Mouse (Mus musculus) heart, postnatal 0 days (tissue): Measurements from ENCODE around the gene Tmbim6. TPM values are rescaled to one million over a fixed set of nuclear protein-coding genes. Genes with fewer than 3 reads are reported as not detected.
A peak's percentile ranks its signal among the peaks of the same experiment; 100 is the strongest.

ENCODE experiments used
- ATAC-seq: fragments of 200-750 bp; cut with Nextera tagmentation; 2 replicates; pipeline ENCODE4 v1.8.0; 2017; ENCODE audit warnings: low read depth, moderate number of reproducible peaks, moderate library complexity; ENCODE audit not compliant: insufficient read depth
- DNase-seq: peaks from one replicate; pipeline ENCODE4 v3.0.0-alpha.2; 2016; ENCODE audit warnings: low spot score
- H3K27ac ChIP-seq: fragments of 300-500 bp; sonication (generic); 2 replicates; pipeline ENCODE4 v1.5.1; 2014; ENCODE audit warnings: low read depth, mild to moderate bottlenecking
- H3K27me3 ChIP-seq: fragments of 300-500 bp; sonication (generic); 2 replicates; pipeline ENCODE4 v1.6.1; 2014; ENCODE audit warnings: low read length, mixed read lengths; ENCODE audit not compliant: control insufficient read depth, insufficient read depth
- H3K36me3 ChIP-seq: fragments of 300-500 bp; sonication (generic); replicated peaks from 2 replicates; pipeline ENCODE4 v1.6.1; 2014; ENCODE audit warnings: low read length, mixed read lengths; ENCODE audit not compliant: control insufficient read depth, insufficient read depth
- H3K4me1 ChIP-seq: fragments of 300-500 bp; sonication (generic); 2 replicates; pipeline ENCODE4 v1.6.1; 2014; ENCODE audit warnings: antibody characterized with exemption; ENCODE audit not compliant: control insufficient read depth, insufficient read depth
- H3K4me2 ChIP-seq: fragments of 300-500 bp; sonication (generic); 2 replicates; pipeline ENCODE4 v1.6.1; 2014; ENCODE audit warnings: low read depth, mild to moderate bottlenecking, low read length, moderate library complexity
- H3K4me3 ChIP-seq: fragments of 300-500 bp; sonication (generic); 2 replicates; pipeline ENCODE4 v1.5.1; 2014; ENCODE audit warnings: low read depth, low read length
- H3K9ac ChIP-seq: fragments of 300-500 bp; sonication (generic); replicated peaks from 2 replicates; pipeline ENCODE4 v1.6.1; 2014; ENCODE audit warnings: low read depth, low read length, mixed read lengths
- H3K9me3 ChIP-seq: fragments of 300-500 bp; sonication (generic); replicated peaks from 2 replicates; pipeline ENCODE4 v1.6.1; 2016; ENCODE audit warnings: low read length; ENCODE audit not compliant: control insufficient read depth
- CTCF ChIP-seq: IDR thresholded peaks from 2 replicates; pipeline ENCODE4 v1.5.1; 2016; ENCODE audit warnings: antibody characterized with exemption, control low read depth, low read depth
- EP300 ChIP-seq: IDR thresholded peaks from 2 replicates; pipeline ENCODE4 v1.6.1; 2016; ENCODE audit warnings: antibody characterized with exemption, low read depth
- WGBS: fragments of 180-500 bp; shearing (Covaris S2); extraction: QIAGEN DNeasy Blood & Tissue Kit; methylation state at CpG from one replicate; pipeline ENCODE4 v1.1.7; 2014; 5-methylcytosine and 5-hydroxymethylcytosine counted together
- polyA plus RNA-seq: library from polyadenylated mRNA; unstranded; fragments of >200 nt; fragmentation: Nextera tagmentation; extraction: Ambion mirVana; gene quantifications from 2 replicates; pipeline ENCODE4 v1.2.1, GENCODE M21; 2015
- total RNA-seq: library from RNA; depleted of rRNA; stranded (reverse); fragments of >200 nt; gene quantifications from 2 replicates; pipeline ENCODE4 v1.2.3, GENCODE M21; 2014; ENCODE audit warnings: low replicate concordance; rRNA removed

Tmbim6 gene
- 190 and 225 TPM in 2 replicates for total RNA-seq
- 188 and 200 TPM in 2 replicates for polyA plus RNA-seq

DNA sequence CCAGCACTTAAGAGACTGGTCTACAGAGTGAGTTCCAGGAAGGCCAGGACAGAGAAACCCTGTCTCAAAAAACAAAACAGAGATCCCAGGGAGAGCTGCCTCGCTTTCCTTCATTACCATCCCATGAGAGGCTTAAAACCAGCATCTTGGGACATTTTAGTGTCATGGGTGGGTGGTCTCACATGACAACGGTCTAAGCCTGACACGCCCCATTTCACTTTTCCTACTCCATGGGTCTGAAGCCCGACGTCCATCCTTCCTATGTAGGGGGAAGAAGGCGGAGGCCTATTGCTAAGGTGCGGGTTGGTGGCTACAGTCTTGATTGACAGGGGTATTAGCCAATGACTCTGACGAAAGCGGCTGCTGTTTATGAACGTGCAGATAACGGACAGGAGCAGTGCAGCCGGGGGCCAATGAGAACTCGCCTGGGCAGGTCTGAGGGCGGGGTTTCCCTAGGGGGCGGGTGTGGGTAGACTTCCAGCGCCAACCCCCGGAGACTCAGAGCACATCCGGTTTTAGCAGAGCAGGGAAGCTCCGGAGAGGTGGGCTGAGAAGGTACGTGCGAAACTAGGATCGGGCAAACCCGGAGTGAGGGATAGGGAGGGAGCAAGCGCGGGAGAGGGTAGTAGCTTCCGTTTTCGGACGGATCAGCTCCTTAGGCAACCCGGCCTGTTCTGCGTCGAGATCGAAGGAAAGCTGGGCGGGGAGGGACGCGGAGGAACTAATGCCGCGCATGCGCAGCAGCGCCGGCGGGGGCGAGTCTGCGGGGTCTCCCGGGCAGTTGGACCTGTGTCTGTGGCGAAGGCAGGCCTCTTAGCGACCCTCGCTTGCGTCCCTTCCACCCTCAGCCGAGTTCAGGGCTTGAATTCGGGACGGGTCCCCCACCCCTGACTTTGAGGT is at the start of gene Tmbim6:
Gene Tmbim6 (plus strand): TSS at position 397 of the 900 bp plus-strand sequence.
- Histone ChIP-seq H3K4me1 (peaks cover 30% of the 10 kb centered on the region), H3K4me3 (peak within 1 kb of the TSS; percentile 83), H3K9me3 (no peaks in the 10 kb centered on the region), H3K9ac (peak within 1 kb of the TSS; percentile 94), H3K27ac (peak within 1 kb of the TSS; percentile 93), H3K4me2 (peak within 1 kb of the TSS; percentile 84), H3K36me3 (no peaks in the 10 kb centered on the region), H3K27me3 (no peaks in the 10 kb centered on the region)
- under 1% methylated on average over 51 of the region's 51 CpGs for WGBS
- DNase-seq (peak; percentile 100), ATAC-seq (peak; percentile 98)
- TF ChIP-seq CTCF (no peak), EP300 (no peak)

DNA sequence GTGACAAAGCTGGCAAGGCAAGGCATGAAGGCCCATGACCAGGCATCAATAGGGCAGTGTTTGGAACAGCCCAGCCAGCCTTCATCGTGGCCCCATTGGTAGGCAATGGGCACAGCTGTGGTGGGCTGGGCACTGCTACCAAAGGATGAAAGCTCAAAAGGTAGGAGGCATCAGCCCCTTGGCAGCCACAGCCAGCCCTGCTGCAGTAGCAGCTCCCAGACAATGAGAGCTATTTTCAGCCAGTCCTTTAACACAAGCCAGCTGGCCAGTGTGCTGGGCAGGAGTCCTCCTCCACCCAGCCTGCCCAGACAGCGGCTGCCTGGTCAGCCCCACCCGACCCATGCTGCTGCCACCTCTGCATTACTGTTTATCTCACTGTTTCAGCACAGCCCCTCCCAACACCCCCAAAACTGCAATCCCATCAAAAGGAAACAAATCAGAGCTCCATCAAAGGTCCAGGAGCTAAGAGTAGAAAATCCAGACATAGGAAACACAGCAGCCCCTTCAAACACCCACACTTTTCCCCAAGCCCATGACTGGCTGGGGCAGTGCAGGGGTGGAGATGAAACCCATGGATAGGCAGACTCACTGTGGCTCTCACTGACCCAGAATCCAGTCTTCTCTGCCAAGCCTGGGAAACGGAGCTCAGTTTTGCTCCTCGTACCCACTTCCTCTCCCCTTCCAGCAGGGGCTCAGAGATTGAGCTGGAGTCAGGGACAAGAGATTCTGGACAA is 49.1 kb upstream of the Tmbim6 start:
- no peak; the same call in 1 of the 2 replicates for TF ChIP-seq CTCF
- peaks cover 70% of the 10 kb centered on the region for H3K4me1 ChIP-seq
- peak overlapping the region; percentile 38 for H3K4me2 ChIP-seq
- 15% methylated on average over 5 of the region's 5 CpGs for WGBS
- H3K9me3 ChIP-seq: no peaks in the 10 kb centered on the region
- DNase-seq: peak; percentile 77
- H3K36me3 ChIP-seq: no peaks in the 10 kb centered on the region
- H3K27me3 ChIP-seq: no peaks in the 10 kb centered on the region
- H3K9ac ChIP-seq: peak overlapping the region; percentile 31; the same call in 1 of the 2 replicates
- peak; percentile 89 for ATAC-seq
- H3K4me3 ChIP-seq: no peak overlapping the region
- peak overlapping the region; percentile 86 for H3K27ac ChIP-seq

DNA sequence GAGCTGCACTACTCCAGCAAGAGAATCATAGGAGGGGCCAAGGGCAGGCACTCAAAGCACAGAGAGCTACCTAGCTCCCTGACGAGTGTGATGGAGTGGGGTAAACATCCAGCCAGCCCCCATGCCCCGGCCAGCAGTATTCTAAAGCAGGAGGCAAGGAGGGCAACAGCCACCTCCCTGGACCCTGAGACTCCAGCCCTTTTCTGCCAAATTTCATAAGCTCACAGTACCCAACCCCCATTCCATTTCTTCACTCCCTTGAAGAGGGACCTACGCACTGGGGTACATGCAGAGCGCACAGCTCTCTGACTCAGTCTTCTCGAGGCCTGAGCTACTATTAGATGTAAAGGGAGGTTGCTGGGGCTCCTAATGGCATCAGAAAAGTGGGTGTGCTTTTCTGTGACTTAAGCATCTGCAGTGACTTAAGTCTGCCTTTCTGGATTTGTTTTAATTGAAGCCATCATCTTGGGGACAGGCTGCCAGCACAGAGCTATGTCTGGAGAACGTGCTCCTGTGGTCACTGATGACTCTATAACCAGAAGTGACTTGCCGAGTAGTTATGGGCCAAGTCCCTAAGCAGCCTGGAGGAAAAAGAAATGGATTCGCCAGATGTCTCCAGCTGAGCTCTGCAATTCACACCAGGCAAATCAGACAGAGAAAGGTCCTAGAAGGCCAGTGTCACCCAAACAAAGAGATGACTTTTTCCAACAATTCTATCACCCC is 48.4 kb upstream of the Tmbim6 start:
- 46% methylated on average over 8 of the region's 8 CpGs for WGBS
- no peaks in the 10 kb centered on the region for H3K9me3 ChIP-seq
- no peak for DNase-seq

DNA sequence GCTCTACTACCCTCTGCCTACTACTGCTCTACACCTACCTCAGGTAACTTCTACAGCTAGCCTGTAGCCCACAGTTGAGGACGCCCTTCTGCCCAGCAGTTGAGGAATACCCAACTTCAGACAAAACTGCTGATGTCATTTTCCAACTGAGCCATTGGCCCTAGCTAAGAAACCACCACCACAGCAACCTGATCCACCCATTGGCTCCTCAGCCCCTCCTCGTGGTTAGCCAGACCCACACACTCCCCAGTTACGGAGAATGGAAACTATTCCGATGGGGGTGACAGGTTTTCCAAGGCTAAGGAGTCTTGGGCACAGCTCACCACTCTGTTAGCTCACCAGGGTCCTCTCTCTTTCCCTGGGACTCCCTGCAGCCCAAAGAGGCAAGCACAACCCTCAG is 47.7 kb upstream of the Tmbim6 start:
- Histone ChIP-seq H3K4me1 (peaks cover 62% of the 10 kb centered on the region), H3K4me2 (no peak overlapping the region), H3K27ac (peak overlapping the region; percentile 86), H3K4me3 (no peak overlapping the region), H3K9me3 (no peaks in the 10 kb centered on the region), H3K9ac (no peak overlapping the region), H3K27me3 (no peaks in the 10 kb centered on the region), H3K36me3 (no peaks in the 10 kb centered on the region)
- 67% methylated on average over 4 of the region's 4 CpGs for WGBS
- no peak for DNase-seq
- ATAC-seq: no peak
- TF ChIP-seq CTCF: peak; percentile 5; the same call in 1 of the 2 replicates
- TF ChIP-seq EP300: no peak

More for the DNA sequence above, 48.4 kb upstream of the Tmbim6 start:
- Histone ChIP-seq H3K36me3 (no peaks in the 10 kb centered on the region), H3K9ac (peak overlapping the region; percentile 31; the same call in 1 of the 2 replicates), H3K4me3 (no peak overlapping the region), H3K4me1 (peaks cover 69% of the 10 kb centered on the region), H3K27ac (peak overlapping the region; percentile 86), H3K4me2 (peak overlapping the region; percentile 38), H3K27me3 (no peaks in the 10 kb centered on the region)
- 0 out of 2 replicates have a peak, but pooled peaks have one; percentile 36 for ATAC-seq
- TF ChIP-seq CTCF (no peak), EP300 (no peak)

DNA sequence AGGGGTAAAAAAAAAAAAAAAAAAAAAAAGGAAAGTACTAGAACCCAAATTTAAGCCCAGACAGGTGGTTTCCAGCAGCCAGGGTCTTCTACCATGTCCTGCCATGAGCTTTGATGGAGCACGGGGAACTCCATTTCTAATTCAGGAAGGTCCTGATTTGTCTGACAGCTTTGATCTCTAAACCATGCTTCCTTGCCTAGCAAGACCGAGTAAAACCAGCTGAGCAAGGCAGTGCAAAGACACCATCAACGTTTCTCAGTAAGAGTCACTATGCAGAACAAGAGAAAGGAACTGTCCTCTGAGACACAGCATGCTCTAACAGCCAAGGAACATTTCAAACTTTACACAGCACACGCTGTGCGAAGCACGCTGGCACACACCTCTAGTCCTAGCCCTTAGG is 41.1 kb upstream of the Tmbim6 start:
- TF ChIP-seq EP300: no peak
- H3K27ac ChIP-seq: no peak overlapping the region
- ATAC-seq (no peak), DNase-seq (no peak)
- no peaks in the 10 kb centered on the region for H3K9me3 ChIP-seq
- no peaks in the 10 kb centered on the region for H3K27me3 ChIP-seq
- 63% methylated on average over 6 of the region's 6 CpGs for WGBS
- H3K4me2 ChIP-seq: no peak overlapping the region
- H3K36me3 ChIP-seq: no peaks in the 10 kb centered on the region
- H3K4me3 ChIP-seq: no peak overlapping the region
- H3K9ac ChIP-seq: no peak overlapping the region
- H3K4me1 ChIP-seq: peaks cover 21% of the 10 kb centered on the region
